Mouse (Mus musculus) embryo, embryonic 9.5 days (tissue): ENCODE results near the gene Olfr1391.
"Not testable (repeated sequence)": the region's sequence is repeated elsewhere in the genome, so short reads cannot be mapped to it uniquely, and the experiment has no call there.

Experiments used
- DNase-seq: peaks from one replicate; pipeline ENCODE4 v3.0.0-alpha.2; 2017; ENCODE audit errors: extremely low spot score

Gene Olfr1391

GRCm38 (mm10) chr11:49322442-49322841 lies at the start of gene Olfr1391:
Gene Olfr1391 (plus strand): TSS chr11:49322742.
- DNase-seq, result no peak

DNA sequence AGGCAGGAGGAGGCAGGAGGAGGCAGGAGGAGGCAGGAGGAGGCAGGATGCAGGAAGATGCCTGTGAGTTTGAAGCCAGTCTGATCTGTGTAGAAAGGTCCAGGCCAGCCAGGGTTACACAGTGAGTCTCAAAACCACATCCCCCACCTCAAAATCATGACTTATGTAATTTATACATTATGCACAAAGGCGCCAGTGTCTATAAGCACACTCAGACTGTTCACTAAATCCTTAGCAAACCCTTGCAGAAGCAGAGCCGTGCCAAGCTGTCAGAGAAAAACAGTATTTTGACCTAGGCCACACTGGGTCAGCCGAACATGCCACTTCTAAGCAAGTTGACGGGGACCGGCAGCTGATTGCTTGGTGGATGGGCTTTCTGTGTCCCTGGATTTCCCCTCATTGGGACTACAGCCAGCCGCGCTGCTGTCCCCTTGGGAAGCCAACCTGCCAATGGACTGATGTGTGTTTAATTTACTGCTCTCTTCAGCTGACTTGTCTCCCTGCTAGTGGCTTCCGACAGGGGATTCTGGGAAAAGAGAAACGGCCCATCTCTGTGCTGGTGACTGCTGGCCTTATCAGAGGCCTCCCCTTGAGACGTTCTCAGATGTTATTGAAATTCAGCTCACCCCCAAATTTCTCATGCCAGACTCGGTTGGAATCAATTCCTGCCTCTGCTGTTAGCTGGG lies 48.6 kb upstream of the Olfr1391 start:
- DNase-seq, result no peak

- no peak for DNase-seq
Observed at GRCm38 (mm10) chr11:49278222-49278621, 44.3 kb upstream of the Olfr1391 start, which contains the start of gene Olfr1393. Gene Olfr1393 (plus strand): TSS chr11:49278304.

GRCm38 (mm10) chr11:49284982-49285381 lies 37.6 kb upstream of the Olfr1391 start, which contains the start of gene Olfr1392:
Gene Olfr1392 (plus strand): TSS chr11:49285282.
- not testable (repeated sequence) for DNase-seq

DNA sequence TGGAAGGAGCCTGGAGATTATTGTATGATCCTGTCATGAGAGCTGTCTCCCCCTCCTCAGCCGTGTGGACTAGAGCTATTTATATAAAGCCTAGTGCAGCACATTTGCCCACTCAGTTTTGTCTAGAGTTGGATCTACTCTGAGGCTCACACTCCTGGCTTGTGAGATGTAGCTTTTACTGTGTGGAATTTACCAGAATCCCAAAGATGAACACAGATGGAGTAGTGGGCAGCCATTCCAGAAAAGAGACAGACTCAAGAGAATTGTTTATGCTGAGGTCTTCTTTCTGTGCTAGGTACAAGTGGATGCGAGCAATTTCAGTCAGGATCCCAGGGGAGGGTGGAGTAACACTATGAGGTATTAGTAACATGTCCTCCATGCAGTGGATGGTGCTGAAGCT lies 35.3 kb upstream of the Olfr1391 start:
- no peak for DNase-seq

DNA sequence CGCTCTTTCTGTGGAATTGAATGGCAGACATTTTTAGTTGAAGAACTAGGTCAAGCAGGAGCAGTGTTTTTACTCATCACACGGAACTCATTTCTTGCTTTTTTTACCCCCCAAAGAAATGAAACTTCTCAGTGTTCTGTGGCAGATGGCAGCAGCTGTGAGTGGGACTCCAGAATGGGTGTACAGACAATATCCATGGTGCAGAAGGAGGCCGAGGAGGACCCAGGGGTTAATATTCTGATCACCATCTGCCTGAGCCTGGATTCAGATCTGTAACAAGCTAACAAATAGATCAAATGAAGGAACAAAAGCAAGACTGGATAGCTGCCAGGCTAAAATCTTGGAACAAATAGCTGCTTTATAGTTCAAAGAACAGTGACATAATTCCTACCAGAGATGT lies 29.8 kb upstream of the Olfr1391 start:
- no peak for DNase-seq

- DNase-seq, result no peak
Observed at GRCm38 (mm10) chr11:49304441-49304840, 18.1 kb upstream of the Olfr1391 start, which contains the start of gene Olfr10. Gene Olfr10 (plus strand): TSS chr11:49304741.

- not testable (repeated sequence) for DNase-seq
Observed at GRCm38 (mm10) chr11:49308547-49308946, 14.0 kb upstream of the Olfr1391 start.

DNA sequence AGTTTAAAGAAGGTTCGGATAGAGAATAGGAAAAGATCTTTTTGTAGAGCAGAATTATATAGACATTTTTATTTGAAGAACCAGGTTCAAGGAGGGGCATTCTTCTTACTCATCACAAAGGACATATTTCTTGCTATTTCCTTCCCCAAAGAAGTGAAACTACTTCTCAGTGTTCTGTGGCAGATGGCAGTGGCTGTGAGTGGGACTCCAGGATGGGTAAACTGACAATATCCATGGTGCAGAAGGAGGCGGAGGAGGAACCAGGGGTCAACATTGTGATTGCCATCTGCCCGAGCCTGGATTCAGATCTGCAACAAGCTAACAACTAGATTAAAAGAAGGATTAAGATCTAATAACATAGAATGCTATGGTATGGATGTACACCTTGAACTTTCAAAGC lies 4.2 kb downstream of the Olfr1391 start:
- DNase-seq, result no peak

GRCm38 (mm10) chr11:49329686-49330085 lies 7.1 kb downstream of the Olfr1391 start:
- DNase-seq, result no peak

DNA sequence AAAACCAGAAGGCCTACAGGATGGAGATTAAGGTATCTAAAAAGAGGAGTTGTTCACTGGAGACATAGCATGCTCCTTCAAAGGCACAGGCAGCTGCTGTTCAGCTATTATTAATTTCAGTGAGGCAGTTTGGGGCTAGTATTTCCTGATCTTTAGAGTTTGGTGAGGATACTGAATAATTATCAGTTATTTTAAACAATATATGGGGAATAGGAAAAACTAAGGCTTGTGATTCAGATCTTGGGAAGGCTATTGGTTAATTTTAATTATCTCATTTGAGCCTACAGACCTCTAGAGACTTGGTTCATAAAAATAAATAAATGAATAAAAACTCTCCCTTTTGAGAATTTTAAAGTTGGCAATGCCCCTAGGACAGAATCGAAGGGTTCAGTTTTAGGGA lies 12.3 kb downstream of the Olfr1391 start, which contains the start of gene Olfr1390:
Gene Olfr1390, plus strand, starts transcription at position 301 of the 400 bp plus-strand sequence.
- no peak for DNase-seq

DNA sequence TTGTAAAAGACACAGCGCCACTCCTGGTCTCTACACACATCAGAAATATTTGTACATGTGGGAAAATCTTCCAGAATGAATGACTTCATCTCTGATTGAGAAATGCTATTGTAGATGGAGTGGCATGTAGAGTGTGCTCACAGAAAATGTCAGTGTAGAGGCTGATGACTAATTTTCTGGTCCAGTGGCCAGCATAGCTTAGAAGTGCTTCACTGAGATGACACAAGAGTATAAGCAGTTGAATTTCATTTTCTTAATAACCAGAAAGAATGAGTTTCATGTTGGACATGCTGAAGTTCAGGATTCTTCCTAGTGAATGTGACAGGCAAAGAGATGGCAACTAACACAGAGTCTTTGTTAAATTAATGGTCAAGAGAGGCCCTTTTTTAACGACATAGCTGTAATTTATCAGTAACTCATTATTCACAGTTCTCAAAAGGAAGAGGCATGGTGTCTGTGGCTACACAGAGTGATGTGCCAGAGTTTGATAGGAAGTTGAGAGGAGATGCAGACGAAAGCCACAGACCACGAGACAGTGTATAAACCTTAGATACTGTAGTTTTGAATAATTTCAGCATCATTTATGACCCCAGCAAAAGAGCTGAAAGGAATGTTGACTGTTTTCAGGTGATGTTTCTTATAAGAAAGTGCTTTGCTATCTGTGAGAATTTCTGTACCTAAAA lies 14.7 kb downstream of the Olfr1391 start:
- DNase-seq, result no peak
